Mouse (Mus musculus) thymus, adult 2 months (tissue): ENCODE measurements around the gene Tmem30a. TPM values are rescaled to one million over a fixed set of nuclear protein-coding genes. Genes with fewer than 3 reads are reported as not detected.

Experiments used
- DNase-seq: peaks from one replicate; pipeline ENCODE4 v3.0.0; 2021
- H3K27ac ChIP-seq: fragments of 200-500 bp; 2 replicates; pipeline ENCODE4 v1.5.1; 2012; ENCODE audit warnings: low read length, control low read depth; ENCODE audit not compliant: control insufficient read depth, insufficient read depth
- H3K27me3 ChIP-seq: fragments of 200-500 bp; 2 replicates; pipeline ENCODE4 v1.6.1; 2012; ENCODE audit warnings: mild to moderate bottlenecking, low read length, moderate library complexity, mixed read lengths; ENCODE audit not compliant: control insufficient read depth, insufficient read depth
- H3K36me3 ChIP-seq: fragments of 200-500 bp; 2 replicates; pipeline ENCODE4 v1.6.1; 2012; ENCODE audit warnings: mild to moderate bottlenecking, low read length, moderate library complexity; ENCODE audit not compliant: control insufficient read depth, insufficient read depth
- H3K4me1 ChIP-seq: fragments of 200-500 bp; replicated peaks from 2 replicates; pipeline ENCODE4 v1.6.1; 2012; ENCODE audit warnings: low read length; ENCODE audit not compliant: control insufficient read depth, insufficient read depth
- H3K4me3 ChIP-seq: fragments of 200-500 bp; 2 replicates; pipeline ENCODE4 v1.5.1; 2012; ENCODE audit warnings: mild to moderate bottlenecking, low read length, control low read depth, moderate library complexity; ENCODE audit not compliant: control insufficient read depth, insufficient read depth
- CTCF ChIP-seq: fragments of 200-500 bp; IDR thresholded peaks from 2 replicates; pipeline ENCODE4 v1.5.1; 2012; ENCODE audit warnings: mild to moderate bottlenecking, control low read depth, low read length, moderate library complexity, borderline replicate concordance; ENCODE audit not compliant: control insufficient read depth, poor library complexity, insufficient read depth; ENCODE audit errors: extremely low read depth
- POLR2A ChIP-seq: fragments of 200-500 bp; IDR thresholded peaks from 2 replicates; pipeline ENCODE4 v1.6.1; 2012; ENCODE audit warnings: mild to moderate bottlenecking, low read length, control low read depth, moderate library complexity; ENCODE audit not compliant: control insufficient read depth, poor library complexity, insufficient read depth; ENCODE audit errors: extremely low read depth
- WGBS: fragments of 180-500 bp; shearing (Covaris S2); methylation state at CpG from one replicate; pipeline ENCODE4 v1.1.7; 2018; 5-methylcytosine and 5-hydroxymethylcytosine counted together
- polyA plus RNA-seq: library from polyadenylated mRNA; depleted of rRNA; stranded (reverse); fragments of >200 nt; gene quantifications from 2 replicates; pipeline ENCODE4 v1.2.3, GENCODE M21; 2012

The Tmem30a gene
- polyA plus RNA-seq, 1 experiment = 50.5 TPM

DNA sequence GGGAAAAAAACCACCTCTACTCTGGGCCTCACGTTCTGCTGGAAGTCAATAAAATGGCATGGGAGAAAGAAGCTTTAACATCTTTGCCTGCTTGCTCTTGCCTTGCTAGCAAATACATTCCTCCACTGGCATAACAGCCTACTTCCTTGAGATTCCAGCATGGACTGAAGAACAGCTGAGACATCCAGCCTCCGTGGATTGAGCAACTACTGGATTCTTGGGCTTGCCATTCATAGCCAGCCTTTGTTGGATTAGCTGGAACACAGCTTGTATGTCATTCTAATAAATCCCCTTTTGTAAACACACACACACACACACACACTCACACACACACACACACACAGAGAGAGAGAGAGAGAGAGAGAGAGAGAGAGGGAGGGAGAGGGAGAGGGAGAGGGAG lies 33.8 kb upstream of the Tmem30a start:
- WGBS = 93% methylated on average over 2 of the region's 2 CpGs
- H3K27ac ChIP-seq = no peak overlapping the region
- DNase-seq = no peak
- no peaks in the 10 kb centered on the region for H3K4me1 ChIP-seq
- no peaks in the 10 kb centered on the region for H3K27me3 ChIP-seq
- H3K4me3 ChIP-seq = no peak overlapping the region
- no peaks in the 10 kb centered on the region for H3K36me3 ChIP-seq
- TF ChIP-seq CTCF (no peak), POLR2A (no peak)

DNA sequence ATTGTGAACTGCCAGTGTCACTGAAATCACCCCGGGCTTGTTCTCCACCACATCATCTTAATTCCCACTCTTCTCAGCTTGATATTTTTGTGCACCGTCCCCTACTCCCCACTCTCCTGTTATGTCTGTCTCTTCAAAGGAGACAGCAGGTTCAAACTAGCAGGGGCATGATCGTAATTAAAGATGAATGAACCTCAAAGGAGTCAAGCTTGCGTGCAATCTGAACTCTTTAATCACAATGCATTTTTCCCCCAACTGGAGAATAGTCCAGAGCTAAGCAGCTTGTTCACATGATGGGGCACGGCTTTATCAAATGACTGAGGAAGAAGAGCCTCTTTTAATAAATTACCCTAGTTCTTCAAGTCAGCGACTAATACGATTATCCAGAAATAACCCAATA lies 32.2 kb upstream of the Tmem30a start:
- H3K4me3 ChIP-seq = no peak overlapping the region
- no peak for DNase-seq
- WGBS = 93% methylated on average over 7 of the region's 7 CpGs

DNA sequence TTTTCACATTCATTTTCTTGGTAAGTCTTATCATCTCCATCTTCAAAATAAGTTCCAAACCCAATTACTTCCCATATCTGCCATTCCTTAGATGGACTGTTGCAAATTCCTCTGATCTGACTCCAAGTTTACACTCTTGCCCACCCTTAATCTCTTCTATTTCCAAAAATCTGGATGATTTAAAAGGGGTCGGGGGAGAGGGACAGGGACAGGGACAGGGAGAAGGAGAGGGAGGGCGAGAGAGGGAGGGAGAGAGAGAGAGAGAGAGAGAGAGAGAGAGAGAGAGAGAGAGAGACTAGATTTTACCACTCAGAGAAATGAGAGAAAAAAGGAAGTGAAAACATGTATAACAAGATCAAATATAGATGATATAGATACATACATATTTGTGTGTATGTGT lies 30.5 kb upstream of the Tmem30a start:
- Histone ChIP-seq H3K4me3 (no peak overlapping the region), H3K27me3 (no peaks in the 10 kb centered on the region), H3K27ac (no peak overlapping the region), H3K36me3 (no peaks in the 10 kb centered on the region), H3K4me1 (no peaks in the 10 kb centered on the region)
- no peak for TF ChIP-seq POLR2A
- TF ChIP-seq CTCF = no peak
- no peak for DNase-seq
- WGBS = 91% methylated on average over 2 of the region's 2 CpGs

More for the DNA sequence above, 32.2 kb upstream of the Tmem30a start:
- H3K36me3 ChIP-seq = no peaks in the 10 kb centered on the region
- H3K27me3 ChIP-seq = no peaks in the 10 kb centered on the region
- TF ChIP-seq CTCF (no peak), POLR2A (no peak)
- no peak overlapping the region for H3K27ac ChIP-seq
- no peaks in the 10 kb centered on the region for H3K4me1 ChIP-seq

DNA sequence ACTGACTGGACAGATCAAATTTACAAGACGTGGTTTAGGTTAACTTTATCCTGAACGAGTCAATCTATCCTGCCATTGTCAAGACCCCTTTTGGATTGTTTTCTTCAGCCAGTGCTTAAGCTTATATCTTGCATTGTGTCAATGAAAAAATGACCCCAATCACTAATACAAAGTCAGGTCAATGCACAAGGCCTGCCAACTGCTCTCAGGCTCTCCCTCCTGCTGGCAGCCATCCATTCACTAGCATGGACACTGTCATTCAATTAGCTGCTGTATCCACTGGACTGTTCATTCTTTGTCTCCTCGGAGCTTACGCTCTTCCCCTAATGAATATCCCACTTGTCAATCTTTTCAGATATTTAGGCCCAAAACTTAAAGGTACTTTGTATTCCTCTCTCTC lies 30.1 kb upstream of the Tmem30a start:
- no peak overlapping the region for H3K4me3 ChIP-seq
- TF ChIP-seq POLR2A (no peak), CTCF (no peak)
- no peak overlapping the region for H3K27ac ChIP-seq
- no peaks in the 10 kb centered on the region for H3K27me3 ChIP-seq
- no peaks in the 10 kb centered on the region for H3K36me3 ChIP-seq
- WGBS = 96% methylated on average over 4 of the region's 4 CpGs
- no peaks in the 10 kb centered on the region for H3K4me1 ChIP-seq
- no peak for DNase-seq

DNA sequence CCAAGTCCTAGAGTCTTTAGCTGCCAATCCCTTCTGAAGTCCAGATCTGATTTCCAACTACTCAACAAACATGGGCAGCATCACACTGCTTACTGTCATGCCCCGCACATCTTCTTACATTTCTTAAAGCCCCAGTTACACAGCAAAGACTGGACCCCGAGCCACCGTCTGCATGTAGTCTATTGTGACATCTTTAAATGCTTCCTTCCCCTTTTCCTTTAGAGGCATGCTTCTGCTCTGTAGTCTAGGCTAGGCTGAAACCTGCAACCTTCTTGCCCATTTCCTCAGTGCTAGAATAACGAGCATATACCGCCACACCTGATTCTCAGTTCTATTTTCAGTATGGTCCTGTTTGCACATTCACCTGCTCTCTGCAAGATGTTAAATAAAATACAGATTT lies 23.2 kb upstream of the Tmem30a start:
- DNase-seq = no peak
- WGBS = 26% methylated on average over 5 of the region's 5 CpGs
- no peak overlapping the region for H3K4me3 ChIP-seq
- TF ChIP-seq POLR2A (no peak), CTCF (no peak)
- H3K36me3 ChIP-seq = no peaks in the 10 kb centered on the region
- peaks cover 17% of the 10 kb centered on the region for H3K4me1 ChIP-seq
- no peaks in the 10 kb centered on the region for H3K27me3 ChIP-seq
- no peak overlapping the region for H3K27ac ChIP-seq

DNA sequence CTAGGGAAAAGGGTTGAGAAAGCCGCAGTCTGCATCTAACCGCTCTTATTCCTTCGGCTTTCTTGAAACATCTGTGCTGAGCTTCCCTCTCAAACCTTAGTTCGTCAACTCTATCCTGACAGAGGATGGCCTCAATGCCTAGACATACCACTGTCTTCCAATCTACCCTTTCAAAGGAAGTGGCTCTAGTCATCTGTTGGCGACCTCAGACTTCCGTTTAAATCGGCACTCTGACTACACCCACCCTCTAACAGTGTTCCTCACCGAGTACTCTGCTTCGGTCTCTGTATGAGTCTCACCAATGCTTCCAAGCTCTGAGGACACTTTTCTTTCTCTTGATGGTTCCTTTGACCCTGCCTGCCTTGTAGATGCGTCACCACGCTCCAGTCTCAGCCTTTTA lies 22.7 kb upstream of the Tmem30a start:
- H3K27me3 ChIP-seq = no peaks in the 10 kb centered on the region
- no peaks in the 10 kb centered on the region for H3K36me3 ChIP-seq
- no peak overlapping the region for H3K27ac ChIP-seq
- WGBS = 21% methylated on average over 11 of the region's 11 CpGs
- TF ChIP-seq CTCF (no peak), POLR2A (no peak)
- H3K4me3 ChIP-seq = no peak overlapping the region
- DNase-seq = no peak
- H3K4me1 ChIP-seq = peaks cover 17% of the 10 kb centered on the region

DNA sequence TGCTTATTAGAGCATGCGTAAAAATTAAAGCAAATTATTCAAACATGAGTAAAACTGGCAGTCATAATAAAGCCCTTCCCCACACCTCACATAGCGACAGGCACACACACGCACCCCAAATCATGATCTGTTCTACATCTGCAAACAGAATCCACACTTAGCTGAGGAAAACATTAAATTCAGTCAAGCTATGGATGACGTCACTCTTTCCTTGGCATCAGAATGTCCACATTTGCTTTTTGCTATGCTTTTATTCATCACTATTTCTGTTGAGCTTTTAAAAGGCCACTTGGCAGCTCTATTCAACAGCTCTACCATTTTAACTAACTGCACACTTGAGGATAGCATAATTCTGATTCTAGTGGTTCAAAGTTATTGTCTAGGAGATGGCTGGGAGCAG lies 21.3 kb upstream of the Tmem30a start:
- Histone ChIP-seq H3K4me3 (no peak overlapping the region), H3K27me3 (no peaks in the 10 kb centered on the region), H3K27ac (no peak overlapping the region), H3K36me3 (no peaks in the 10 kb centered on the region), H3K4me1 (peaks cover 20% of the 10 kb centered on the region)
- DNase-seq = no peak
- TF ChIP-seq CTCF (no peak), POLR2A (no peak)
- WGBS = over 99% methylated on average over 4 of the region's 4 CpGs
